Mouse (Mus musculus) neural tube, embryonic 13.5 days (tissue): ENCODE measurements around the gene Traf3. TPM values are rescaled to one million over a fixed set of nuclear protein-coding genes. Genes with fewer than 3 reads are reported as not detected.
A peak's percentile ranks its signal among the peaks of the same experiment; 100 is the strongest.

ENCODE experiments used
- ATAC-seq: fragments of 200-750 bp; cut with Nextera tagmentation; 2 replicates; pipeline ENCODE4 v1.8.0; 2017; ENCODE audit warnings: low read depth, mild to moderate bottlenecking, moderate TSS enrichment, moderate library complexity
- H3K27ac ChIP-seq: fragments of 300-500 bp; sonication (generic); replicated peaks from 2 replicates; pipeline ENCODE4 v1.5.1; 2015; ENCODE audit warnings: moderate library complexity, mild to moderate bottlenecking, inconsistent platforms
- H3K27me3 ChIP-seq: fragments of 300-500 bp; sonication (generic); 2 replicates; pipeline ENCODE4 v1.6.1; 2015; ENCODE audit warnings: mild to moderate bottlenecking, inconsistent platforms
- H3K36me3 ChIP-seq: fragments of 300-500 bp; sonication (generic); 2 replicates; pipeline ENCODE4 v1.6.1; 2015; ENCODE audit warnings: mild to moderate bottlenecking, inconsistent platforms
- H3K4me1 ChIP-seq: fragments of 300-500 bp; sonication (generic); replicated peaks from 2 replicates; pipeline ENCODE4 v1.6.1; 2015; ENCODE audit warnings: inconsistent platforms
- H3K4me2 ChIP-seq: fragments of 300-500 bp; sonication (generic); 2 replicates; pipeline ENCODE4 v1.6.1; 2015; ENCODE audit warnings: inconsistent platforms, mild to moderate bottlenecking, moderate library complexity
- H3K4me3 ChIP-seq: fragments of 300-500 bp; sonication (generic); 2 replicates; pipeline ENCODE4 v1.5.1; 2015; ENCODE audit warnings: mild to moderate bottlenecking, inconsistent platforms
- H3K9ac ChIP-seq: fragments of 300-500 bp; sonication (generic); 2 replicates; pipeline ENCODE4 v1.6.1; 2015; ENCODE audit warnings: moderate library complexity, mild to moderate bottlenecking, inconsistent platforms
- H3K9me3 ChIP-seq: fragments of 300-500 bp; sonication (generic); 2 replicates; pipeline ENCODE4 v1.6.1; 2016; ENCODE audit warnings: inconsistent platforms
- WGBS: fragments of 180-500 bp; shearing (Covaris S2); methylation state at CpG from one replicate; pipeline ENCODE4 v1.1.7; 2015; 5-methylcytosine and 5-hydroxymethylcytosine counted together
- polyA plus RNA-seq: library from polyadenylated mRNA; unstranded; fragments of >200 nt; fragmentation: Nextera tagmentation; extraction: Ambion mirVana; gene quantifications from 2 replicates; pipeline ENCODE4 v1.2.1, GENCODE M21; 2015

Traf3 gene
- polyA plus RNA-seq, 1 experiment from 2014 or later: 17.5 TPM

DNA sequence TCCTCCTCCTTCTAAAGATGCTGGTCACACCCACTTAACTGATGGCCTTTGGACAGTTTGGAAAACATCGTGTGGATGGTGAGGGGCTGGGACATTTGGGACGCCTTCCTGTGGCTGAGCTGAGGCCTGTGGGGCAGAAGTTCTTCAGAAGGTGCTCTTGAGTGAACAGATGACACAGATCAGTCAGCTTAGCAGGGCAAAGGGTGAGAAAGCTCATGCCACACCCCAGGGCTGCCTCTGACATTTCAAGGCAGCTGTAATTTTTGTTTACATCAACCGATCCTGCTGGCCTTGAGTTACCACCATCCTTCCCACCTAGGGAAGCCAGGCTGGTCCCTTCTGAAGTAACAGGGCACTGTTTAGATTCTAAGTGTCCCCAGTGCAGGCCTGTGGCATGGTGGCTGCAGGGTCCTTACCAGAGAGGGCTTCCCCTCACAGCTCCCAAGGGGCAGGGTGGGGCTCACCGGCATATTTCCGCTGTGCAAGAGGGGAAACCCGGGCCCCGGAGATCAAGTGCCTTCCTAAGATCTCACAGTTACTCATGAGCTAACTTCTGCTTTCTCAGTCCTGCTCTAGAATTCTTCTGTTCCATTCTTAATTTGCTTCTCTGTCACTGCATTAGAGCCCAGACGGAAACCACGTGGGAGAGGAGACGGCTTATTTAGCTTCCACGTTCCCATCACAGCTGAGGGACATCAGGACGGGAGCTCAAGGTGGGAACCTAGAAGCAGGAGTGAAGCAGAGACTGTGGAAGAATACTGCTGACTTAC lies 6.3 kb upstream of the Traf3 start:
- Histone ChIP-seq H3K4me3 (no peak overlapping the region), H3K27me3 (no peaks in the 10 kb centered on the region), H3K9ac (no peak overlapping the region), H3K4me2 (no peak overlapping the region), H3K36me3 (no peaks in the 10 kb centered on the region), H3K9me3 (no peaks in the 10 kb centered on the region), H3K4me1 (peaks cover 30% of the 10 kb centered on the region), H3K27ac (no peak overlapping the region)
- ATAC-seq: no peak
- 70% methylated on average over 12 of the region's 12 CpGs for WGBS

DNA sequence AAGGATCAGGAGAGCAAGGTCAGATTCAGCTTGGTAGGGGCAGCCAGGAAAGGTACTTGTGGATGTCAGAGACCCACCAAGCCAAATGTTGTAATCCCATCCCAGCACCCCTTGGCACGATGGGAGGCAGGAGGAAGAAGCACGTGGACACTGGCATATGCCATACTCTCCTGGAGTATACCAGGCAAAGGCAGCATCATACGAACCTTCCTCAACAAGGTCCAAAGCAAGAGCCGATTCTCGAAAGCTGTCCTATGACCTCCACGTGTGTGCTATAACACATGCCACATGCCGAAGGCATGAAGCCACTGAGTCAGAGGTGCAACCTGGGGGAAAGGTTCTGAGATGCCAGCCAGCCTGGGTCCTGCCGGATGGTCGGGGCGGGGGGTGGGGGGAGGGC lies 5.3 kb upstream of the Traf3 start:
- Histone ChIP-seq H3K27ac (no peak overlapping the region), H3K36me3 (no peaks in the 10 kb centered on the region), H3K27me3 (no peaks in the 10 kb centered on the region), H3K4me1 (peaks cover 38% of the 10 kb centered on the region), H3K9me3 (no peaks in the 10 kb centered on the region), H3K4me2 (no peak overlapping the region), H3K9ac (no peak overlapping the region), H3K4me3 (no peak overlapping the region)
- 93% methylated on average over 10 of the region's 10 CpGs for WGBS
- ATAC-seq: no peak

GRCm38 (mm10) chr12:111161943-111162311 lies 4.2 kb upstream of the Traf3 start:
- Histone ChIP-seq H3K4me2 (peak overlapping the region; percentile 55), H3K27me3 (no peaks in the 10 kb centered on the region), H3K36me3 (no peaks in the 10 kb centered on the region), H3K4me3 (peak overlapping the region; percentile 27), H3K4me1 (peaks cover 39% of the 10 kb centered on the region), H3K9me3 (no peaks in the 10 kb centered on the region), H3K9ac (peak overlapping the region; percentile 66), H3K27ac (peak overlapping the region; percentile 92)
- 29% methylated on average over 7 of the region's 7 CpGs for WGBS
- ATAC-seq: no peak

GRCm38 (mm10) chr12:111162312-111163061 lies 3.7 kb upstream of the Traf3 start:
- H3K4me1 ChIP-seq: peaks cover 43% of the 10 kb centered on the region
- 9% methylated on average over 16 of the region's 16 CpGs for WGBS
- peak overlapping the region; percentile 66 for H3K9ac ChIP-seq
- no peaks in the 10 kb centered on the region for H3K36me3 ChIP-seq
- peak overlapping the region; percentile 55 for H3K4me2 ChIP-seq
- peak overlapping the region; percentile 27 for H3K4me3 ChIP-seq
- no peaks in the 10 kb centered on the region for H3K9me3 ChIP-seq
- peak; percentile 52 for ATAC-seq
- peak overlapping the region; percentile 92 for H3K27ac ChIP-seq
- no peaks in the 10 kb centered on the region for H3K27me3 ChIP-seq

GRCm38 (mm10) chr12:111164310-111164751 lies 1.8 kb upstream of the Traf3 start:
- peaks cover 60% of the 10 kb centered on the region for H3K4me1 ChIP-seq
- no peaks in the 10 kb centered on the region for H3K27me3 ChIP-seq
- peak overlapping the region; percentile 86 for H3K27ac ChIP-seq
- no peaks in the 10 kb centered on the region for H3K9me3 ChIP-seq
- peak; percentile 76 for ATAC-seq
- peak overlapping the region; percentile 68 for H3K9ac ChIP-seq
- peak overlapping the region; percentile 37 for H3K4me3 ChIP-seq
- H3K4me2 ChIP-seq: peak overlapping the region; percentile 64
- no peaks in the 10 kb centered on the region for H3K36me3 ChIP-seq
- WGBS: under 1% methylated on average over 13 of the region's 13 CpGs

- peak overlapping the region; percentile 90; the same call in 1 of the 2 replicates for H3K9ac ChIP-seq
- no peaks in the 10 kb centered on the region for H3K9me3 ChIP-seq
- H3K27me3 ChIP-seq: no peaks in the 10 kb centered on the region
- H3K27ac ChIP-seq: peak overlapping the region; percentile 86
- H3K4me3 ChIP-seq: peak overlapping the region; percentile 81
- no peaks in the 10 kb centered on the region for H3K36me3 ChIP-seq
- H3K4me2 ChIP-seq: peak overlapping the region; percentile 87
- peak; percentile 27 for ATAC-seq
- H3K4me1 ChIP-seq: peaks cover 70% of the 10 kb centered on the region
- WGBS: 58% methylated on average over 10 of the region's 10 CpGs
Measured at GRCm38 (mm10) chr12:111165146-111165812, 891 bp upstream of the Traf3 start.

GRCm38 (mm10) chr12:111166681-111167289 lies 615 bp downstream of the Traf3 start:
- Histone ChIP-seq H3K27ac (peak overlapping the region; percentile 86), H3K9me3 (no peaks in the 10 kb centered on the region), H3K4me2 (peak overlapping the region; percentile 87), H3K4me3 (peak overlapping the region; percentile 81), H3K27me3 (no peaks in the 10 kb centered on the region), H3K4me1 (peaks cover 69% of the 10 kb centered on the region), H3K9ac (peak overlapping the region; percentile 90), H3K36me3 (0 out of 2 replicates have a peak, but pooled peaks cover 5% of the 10 kb centered on the region)
- ATAC-seq: peak; percentile 23
- WGBS: under 1% methylated on average over 48 of the region's 48 CpGs

DNA sequence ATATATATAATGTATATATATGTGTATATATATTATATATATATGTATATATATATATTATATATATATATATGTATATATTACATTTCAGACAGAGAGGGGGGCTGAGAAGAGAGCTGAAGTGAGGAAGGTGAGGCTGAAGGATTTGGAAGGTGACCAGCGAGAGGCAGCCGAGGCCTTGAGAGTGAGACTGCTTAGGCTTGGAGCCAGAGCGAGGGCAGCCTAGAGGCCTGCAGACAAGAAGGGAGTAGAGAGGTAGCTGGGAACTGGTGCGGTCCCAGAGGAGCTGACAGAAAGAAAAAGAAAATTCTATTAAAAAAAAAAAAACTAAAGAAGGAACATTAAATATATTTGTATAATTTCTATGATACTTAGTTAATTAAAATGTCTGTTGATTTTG lies 2.7 kb downstream of the Traf3 start:
- H3K4me2 ChIP-seq: peak overlapping the region; percentile 31
- peaks cover 49% of the 10 kb centered on the region for H3K4me1 ChIP-seq
- no peaks in the 10 kb centered on the region for H3K27me3 ChIP-seq
- WGBS: 83% methylated on average over 4 of the region's 4 CpGs
- H3K9me3 ChIP-seq: no peaks in the 10 kb centered on the region
- H3K4me3 ChIP-seq: no peak overlapping the region
- H3K9ac ChIP-seq: peak overlapping the region; percentile 46; the same call in 1 of the 2 replicates
- H3K36me3 ChIP-seq: 0 out of 2 replicates have a peak, but pooled peaks cover 13% of the 10 kb centered on the region
- no peak for ATAC-seq
- no peak overlapping the region for H3K27ac ChIP-seq

GRCm38 (mm10) chr12:111178772-111179171 lies 12.6 kb downstream of the Traf3 start:
- Histone ChIP-seq H3K27ac (no peak overlapping the region), H3K4me1 (no peaks in the 10 kb centered on the region), H3K27me3 (no peaks in the 10 kb centered on the region), H3K36me3 (peaks cover 11% of the 10 kb centered on the region), H3K9ac (no peak overlapping the region), H3K9me3 (no peaks in the 10 kb centered on the region), H3K4me3 (no peak overlapping the region), H3K4me2 (no peak overlapping the region)
- WGBS: 80% methylated on average over 4 of the region's 4 CpGs
- ATAC-seq: no peak

DNA sequence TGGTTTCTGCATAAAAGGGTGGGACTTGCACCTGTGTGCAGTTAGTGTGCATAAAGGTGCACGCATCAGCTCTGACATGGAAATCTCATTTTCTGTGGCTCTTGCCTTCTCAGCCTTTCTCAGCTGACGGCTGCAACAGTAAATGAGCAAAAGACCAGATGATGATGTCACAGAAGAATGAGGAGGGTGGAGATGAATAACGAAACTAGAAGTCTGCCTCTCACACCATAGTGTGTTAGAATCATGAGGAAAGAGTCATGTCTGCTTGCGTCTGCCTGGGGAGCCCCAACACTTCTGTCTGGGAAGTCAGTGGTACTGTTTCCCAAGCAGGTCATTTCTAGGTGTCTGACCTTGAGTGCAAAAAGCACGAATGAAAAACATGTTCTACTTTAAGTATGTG lies 15.7 kb downstream of the Traf3 start:
- H3K9me3 ChIP-seq: no peaks in the 10 kb centered on the region
- 0 out of 2 replicates have a peak, but pooled peaks cover 7% of the 10 kb centered on the region for H3K4me1 ChIP-seq
- H3K27ac ChIP-seq: no peak overlapping the region
- no peaks in the 10 kb centered on the region for H3K27me3 ChIP-seq
- 85% methylated on average over 5 of the region's 5 CpGs for WGBS
- no peak for ATAC-seq
- H3K9ac ChIP-seq: no peak overlapping the region
- H3K4me2 ChIP-seq: no peak overlapping the region
- no peak overlapping the region for H3K4me3 ChIP-seq
- no peaks in the 10 kb centered on the region for H3K36me3 ChIP-seq

- H3K4me3 ChIP-seq: no peak overlapping the region
- H3K9ac ChIP-seq: no peak overlapping the region
- ATAC-seq: no peak
- no peaks in the 10 kb centered on the region for H3K36me3 ChIP-seq
- H3K27me3 ChIP-seq: no peaks in the 10 kb centered on the region
- 0 out of 2 replicates have a peak, but pooled peaks cover 7% of the 10 kb centered on the region for H3K4me1 ChIP-seq
- no peak overlapping the region for H3K4me2 ChIP-seq
- no peaks in the 10 kb centered on the region for H3K9me3 ChIP-seq
- 91% methylated on average over 6 of the region's 6 CpGs for WGBS
- H3K27ac ChIP-seq: no peak overlapping the region
Measured at GRCm38 (mm10) chr12:111182378-111182777, 16.2 kb downstream of the Traf3 start.
